Mouse (Mus musculus) adrenal gland, postnatal 25 days (tissue): Measurements from ENCODE around the gene Psmc1. TPM values are rescaled to one million over a fixed set of nuclear protein-coding genes. Genes with fewer than 3 reads are reported as not detected.

ENCODE experiments used
- total RNA-seq: library from RNA; stranded (reverse); gene quantifications from 2 replicates; pipeline ENCODE4 v1.2.3, GENCODE M21; 2021

Gene Psmc1
- total RNA-seq, 1 experiment from 2014 or later = 236 TPM

Other genes starting within 250 kb of the Psmc1 start
- gene Efcab11, start 225.7 kb upstream of the Psmc1 start, total RNA-seq = 0.82 and 1.7 TPM in 2 replicates
- gene Tdp1, start 225.6 kb upstream of the Psmc1 start, total RNA-seq = 15.8 and 18.6 TPM in 2 replicates
- 0.57 and 0.76 TPM in 2 replicates for gene Kcnk13, start 145.7 kb upstream of the Psmc1 start, total RNA-seq
- gene Nrde2, start 49.5 kb downstream of the Psmc1 start, total RNA-seq = 15.7 and 24.2 TPM in 2 replicates
- 302 and 339 TPM in 2 replicates for gene Calm1, start 89.3 kb downstream of the Psmc1 start, total RNA-seq